Mouse (Mus musculus): ENCODE data around the gene Abca12. TPM values are rescaled to one million over a fixed set of nuclear protein-coding genes. Genes with fewer than 3 reads are reported as not detected.

Gene Abca12
- total RNA-seq (2015) (not detected in 2 replicates), total RNA-seq (2017) (not detected in 2 replicates)

- no peak for ATAC-seq (replicated peaks; ENCODE audit: poor library complexity)
Measured at GRCm38 (mm10) chr1:71414810-71415209, at the start of gene Abca12. Gene Abca12 (minus strand): TSS chr1:71414910.

- ATAC-seq (replicated peaks; ENCODE audit: poor library complexity) = peak; percentile 74
Measured at GRCm38 (mm10) chr1:71457961-71458360, 43.3 kb upstream of the Abca12 start.

- ATAC-seq (replicated peaks; ENCODE audit: poor library complexity) = no peak
Measured at GRCm38 (mm10) chr1:71447424-71447823, 32.7 kb upstream of the Abca12 start.

GRCm38 (mm10) chr1:71421741-71422333 is 7.1 kb upstream of the Abca12 start:
- ATAC-seq (replicated peaks; ENCODE audit: poor library complexity) = no peak

- no peak for ATAC-seq (replicated peaks; ENCODE audit: poor library complexity)
Measured at GRCm38 (mm10) chr1:71418467-71418866, 3.8 kb upstream of the Abca12 start.

- no peak for ATAC-seq (replicated peaks; ENCODE audit: poor library complexity)
Measured at GRCm38 (mm10) chr1:71417951-71418350, 3.2 kb upstream of the Abca12 start.

- ATAC-seq (replicated peaks; ENCODE audit: poor library complexity) = no peak
Measured at GRCm38 (mm10) chr1:71414084-71414483, 626 bp downstream of the Abca12 start.

- no peak for ATAC-seq (replicated peaks; ENCODE audit: poor library complexity)
Measured at GRCm38 (mm10) chr1:71413114-71413513, 1.6 kb downstream of the Abca12 start.

- ATAC-seq (replicated peaks; ENCODE audit: poor library complexity) = no peak
Measured at GRCm38 (mm10) chr1:71407711-71408110, 7.0 kb downstream of the Abca12 start.

GRCm38 (mm10) chr1:71397635-71398034 is 17.1 kb downstream of the Abca12 start:
- ATAC-seq (replicated peaks; ENCODE audit: poor library complexity) = no peak

- ATAC-seq (replicated peaks; ENCODE audit: poor library complexity) = no peak
Measured at GRCm38 (mm10) chr1:71396105-71396504, 18.6 kb downstream of the Abca12 start.

GRCm38 (mm10) chr1:71394177-71394576 is 20.5 kb downstream of the Abca12 start:
- ATAC-seq (replicated peaks; ENCODE audit: poor library complexity) = no peak

GRCm38 (mm10) chr1:71393489-71393888 is 21.2 kb downstream of the Abca12 start:
- no peak for ATAC-seq (replicated peaks; ENCODE audit: poor library complexity)

GRCm38 (mm10) chr1:71392463-71392862 is 22.2 kb downstream of the Abca12 start:
- ATAC-seq (replicated peaks; ENCODE audit: poor library complexity) = no peak

GRCm38 (mm10) chr1:71386593-71386992 is 28.1 kb downstream of the Abca12 start:
- no peak for ATAC-seq (replicated peaks; ENCODE audit: poor library complexity)

GRCm38 (mm10) chr1:71384098-71384497 is 30.6 kb downstream of the Abca12 start:
- ATAC-seq (replicated peaks; ENCODE audit: poor library complexity) = no peak

GRCm38 (mm10) chr1:71373090-71373489 is 41.6 kb downstream of the Abca12 start:
- no peak for ATAC-seq (replicated peaks; ENCODE audit: poor library complexity)

- no peak for ATAC-seq (replicated peaks; ENCODE audit: poor library complexity)
Measured at GRCm38 (mm10) chr1:71370266-71370665, 44.4 kb downstream of the Abca12 start.

- no peak for ATAC-seq (replicated peaks; ENCODE audit: poor library complexity)
Measured at GRCm38 (mm10) chr1:71367770-71368169, 46.9 kb downstream of the Abca12 start.

- no peak for ATAC-seq (replicated peaks; ENCODE audit: poor library complexity)
Measured at GRCm38 (mm10) chr1:71342861-71343554, 71.7 kb downstream of the Abca12 start.

- no peak for ATAC-seq (replicated peaks; ENCODE audit: poor library complexity)
Measured at GRCm38 (mm10) chr1:71342261-71342594, 72.5 kb downstream of the Abca12 start.

- ATAC-seq (replicated peaks; ENCODE audit: poor library complexity) = no peak
Measured at GRCm38 (mm10) chr1:71341370-71342260, 73.1 kb downstream of the Abca12 start.
